Mouse (Mus musculus): ENCODE data around the gene Cfap298.

DNA sequence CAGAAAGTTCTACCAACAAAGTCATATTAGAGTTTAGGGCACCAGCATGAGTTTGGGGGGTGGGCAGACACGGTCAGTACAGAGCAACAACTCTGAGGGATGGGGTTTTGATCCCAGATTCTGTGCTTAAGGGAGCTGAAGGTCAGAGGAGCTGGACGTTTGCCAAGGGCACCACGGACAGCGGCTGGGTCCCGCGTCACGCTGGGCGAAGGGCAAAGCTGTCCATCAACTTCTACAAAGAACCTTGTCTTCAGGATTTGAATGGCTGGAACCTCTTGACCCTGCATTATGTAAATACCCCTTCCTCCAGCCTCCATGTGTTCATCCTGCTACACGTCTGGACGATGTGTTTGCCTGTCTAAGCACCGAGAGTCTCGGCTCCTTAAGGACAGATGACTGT, 35.4 kb downstream of the Cfap298 start:
- no peak for TF ChIP-seq POLR2A (IDR thresholded peaks at IDR 0.05; ENCODE audit: borderline replicate concordance, low read depth, low read length)
- TF ChIP-seq CTCF (IDR thresholded peaks at IDR 0.05; ENCODE audit: low read depth, low read length) = no peak
